Mouse (Mus musculus) hindbrain, embryonic 15.5 days (tissue): Measurements from ENCODE around the gene Zdhhc22. TPM values are rescaled to one million over a fixed set of nuclear protein-coding genes. Genes with fewer than 3 reads are reported as not detected.

Experiments used
- ATAC-seq: fragments of 200-750 bp; cut with Nextera tagmentation; 2 replicates; pipeline ENCODE4 v1.8.0; 2017; ENCODE audit warnings: low read depth, moderate number of reproducible peaks, moderate TSS enrichment; ENCODE audit not compliant: low FRiP score
- H3K27ac ChIP-seq: fragments of 300-500 bp; sonication (generic); replicated peaks from 2 replicates; pipeline ENCODE4 v1.5.1; 2015; ENCODE audit warnings: mild to moderate bottlenecking, inconsistent platforms
- H3K27me3 ChIP-seq: fragments of 300-500 bp; sonication (generic); 2 replicates; pipeline ENCODE4 v1.6.1; 2015; ENCODE audit warnings: control low read depth, inconsistent platforms
- H3K36me3 ChIP-seq: fragments of 300-500 bp; sonication (generic); 2 replicates; pipeline ENCODE4 v1.6.1; 2015; ENCODE audit warnings: control low read depth, inconsistent platforms
- H3K4me1 ChIP-seq: fragments of 300-500 bp; sonication (generic); replicated peaks from 2 replicates; pipeline ENCODE4 v1.6.1; 2015; ENCODE audit warnings: control low read depth, inconsistent platforms
- H3K4me2 ChIP-seq: fragments of 300-500 bp; sonication (generic); 2 replicates; pipeline ENCODE4 v1.6.1; 2015; ENCODE audit warnings: moderate library complexity, mild to moderate bottlenecking, inconsistent platforms
- H3K4me3 ChIP-seq: fragments of 300-500 bp; sonication (generic); 2 replicates; pipeline ENCODE4 v1.5.1; 2015; ENCODE audit warnings: mild to moderate bottlenecking, inconsistent platforms
- H3K9ac ChIP-seq: fragments of 300-500 bp; sonication (generic); 2 replicates; pipeline ENCODE4 v1.6.1; 2015; ENCODE audit warnings: inconsistent platforms
- H3K9me3 ChIP-seq: fragments of 300-500 bp; sonication (generic); 2 replicates; pipeline ENCODE4 v1.6.1; 2016; ENCODE audit warnings: control low read depth, inconsistent platforms
- WGBS: fragments of 180-500 bp; shearing (Covaris S2); methylation state at CpG from one replicate; pipeline ENCODE4 v1.1.7; 2015; 5-methylcytosine and 5-hydroxymethylcytosine counted together
- polyA plus RNA-seq: library from polyadenylated mRNA; unstranded; fragments of >200 nt; fragmentation: Nextera tagmentation; extraction: Ambion mirVana; gene quantifications from 2 replicates; pipeline ENCODE4 v1.2.1, GENCODE M21; 2015

Gene Zdhhc22
- polyA plus RNA-seq, 1 experiment from 2014 or later: 22.0 TPM

- peak overlapping the region; percentile 88 for H3K4me2 ChIP-seq
- peak overlapping the region; percentile 69 for H3K4me3 ChIP-seq
- H3K9ac ChIP-seq: peak overlapping the region; percentile 72
- 0 out of 2 replicates have a peak, but pooled peaks have one; percentile 6 for ATAC-seq
- H3K36me3 ChIP-seq: no peaks in the 10 kb centered on the region
- H3K9me3 ChIP-seq: no peaks in the 10 kb centered on the region
- peaks cover 17% of the 10 kb centered on the region; the same call in 1 of the 2 replicates for H3K27me3 ChIP-seq
- WGBS: 44% methylated on average over 2 of the region's 2 CpGs
- peaks cover 42% of the 10 kb centered on the region for H3K4me1 ChIP-seq
- H3K27ac ChIP-seq: peak overlapping the region; percentile 65; the same call in 1 of the 2 replicates
Observed at GRCm38 (mm10) chr12:86990755-86991110, 503 bp upstream of the Zdhhc22 start.

GRCm38 (mm10) chr12:86989378-86989777 is 852 bp downstream of the Zdhhc22 start:
- Histone ChIP-seq H3K4me1 (peaks cover 44% of the 10 kb centered on the region), H3K4me2 (peak overlapping the region; percentile 88), H3K4me3 (peak overlapping the region; percentile 69), H3K36me3 (no peaks in the 10 kb centered on the region), H3K9ac (peak overlapping the region; percentile 72), H3K9me3 (no peaks in the 10 kb centered on the region), H3K27me3 (peaks cover 20% of the 10 kb centered on the region), H3K27ac (0 out of 2 replicates have a peak overlapping the region, but pooled peaks have one; percentile 65)
- peak; percentile 15; the same call in 1 of the 2 replicates for ATAC-seq
- WGBS: 6% methylated on average over 15 of the region's 15 CpGs

- no peak for ATAC-seq
- Histone ChIP-seq H3K27me3 (peaks cover 27% of the 10 kb centered on the region), H3K4me2 (peak overlapping the region; percentile 88)
Observed at GRCm38 (mm10) chr12:86988227-86988626, 2.0 kb downstream of the Zdhhc22 start.

GRCm38 (mm10) chr12:86986562-86986961 is 3.7 kb downstream of the Zdhhc22 start:
- no peak overlapping the region for H3K4me2 ChIP-seq
- ATAC-seq: no peak
- H3K4me3 ChIP-seq: no peak overlapping the region
- H3K9ac ChIP-seq: no peak overlapping the region
- H3K4me1 ChIP-seq: peaks cover 44% of the 10 kb centered on the region
- no peak overlapping the region for H3K27ac ChIP-seq
- H3K9me3 ChIP-seq: no peaks in the 10 kb centered on the region
- no peaks in the 10 kb centered on the region for H3K36me3 ChIP-seq
- 80% methylated on average over 4 of the region's 4 CpGs for WGBS
- peaks cover 30% of the 10 kb centered on the region for H3K27me3 ChIP-seq

More at GRCm38 (mm10) chr12:86988227-86988626, 2.0 kb downstream of the Zdhhc22 start:
- no peak overlapping the region for H3K9ac ChIP-seq
- no peak overlapping the region for H3K4me3 ChIP-seq
- 56% methylated on average over 16 of the region's 16 CpGs for WGBS
- H3K36me3 ChIP-seq: no peaks in the 10 kb centered on the region
- no peaks in the 10 kb centered on the region for H3K9me3 ChIP-seq
- H3K27ac ChIP-seq: no peak overlapping the region
- peaks cover 52% of the 10 kb centered on the region for H3K4me1 ChIP-seq

GRCm38 (mm10) chr12:86984194-86984555 is 6.1 kb downstream of the Zdhhc22 start:
- no peak for ATAC-seq
- H3K9ac ChIP-seq: no peak overlapping the region; the same call in 1 of the 2 replicates
- peaks cover 31% of the 10 kb centered on the region for H3K27me3 ChIP-seq
- no peak overlapping the region for H3K27ac ChIP-seq
- H3K36me3 ChIP-seq: no peaks in the 10 kb centered on the region
- no peaks in the 10 kb centered on the region for H3K9me3 ChIP-seq
- peak overlapping the region; percentile 46 for H3K4me2 ChIP-seq
- 4% methylated on average over 6 of the region's 6 CpGs for WGBS
- H3K4me3 ChIP-seq: no peak overlapping the region
- H3K4me1 ChIP-seq: peaks cover 22% of the 10 kb centered on the region

GRCm38 (mm10) chr12:86983470-86984193 is 6.6 kb downstream of the Zdhhc22 start:
- Histone ChIP-seq H3K36me3 (no peaks in the 10 kb centered on the region), H3K9ac (peak overlapping the region; percentile 6), H3K4me3 (peak overlapping the region; percentile 13; the same call in 1 of the 2 replicates), H3K4me2 (peak overlapping the region; percentile 46), H3K27ac (no peak overlapping the region), H3K4me1 (peaks cover 16% of the 10 kb centered on the region), H3K9me3 (no peaks in the 10 kb centered on the region), H3K27me3 (peaks cover 26% of the 10 kb centered on the region)
- peak; percentile 65; the same call in 1 of the 2 replicates for ATAC-seq
- WGBS: 3% methylated on average over 28 of the region's 28 CpGs

- Histone ChIP-seq H3K27ac (no peak overlapping the region), H3K9me3 (no peaks in the 10 kb centered on the region), H3K4me2 (no peak overlapping the region), H3K4me1 (peaks cover 31% of the 10 kb centered on the region), H3K27me3 (peaks cover 18% of the 10 kb centered on the region; the same call in 1 of the 2 replicates), H3K4me3 (no peak overlapping the region), H3K9ac (no peak overlapping the region), H3K36me3 (no peaks in the 10 kb centered on the region)
- ATAC-seq: no peak
- 28% methylated on average over 9 of the region's 9 CpGs for WGBS
Observed at GRCm38 (mm10) chr12:86981180-86981579, 9.1 kb downstream of the Zdhhc22 start.

- Histone ChIP-seq H3K9me3 (no peaks in the 10 kb centered on the region), H3K36me3 (no peaks in the 10 kb centered on the region), H3K27me3 (0 out of 2 replicates have a peak, but pooled peaks cover 5% of the 10 kb centered on the region), H3K4me2 (peak overlapping the region; percentile 32), H3K4me1 (peaks cover 48% of the 10 kb centered on the region), H3K27ac (0 out of 2 replicates have a peak overlapping the region, but pooled peaks have one; percentile 3), H3K4me3 (no peak overlapping the region), H3K9ac (no peak overlapping the region)
- WGBS: 11% methylated on average over 15 of the region's 15 CpGs
- ATAC-seq: no peak
Observed at GRCm38 (mm10) chr12:86977833-86978232, 12.4 kb downstream of the Zdhhc22 start.

GRCm38 (mm10) chr12:86976511-86977168 is 13.6 kb downstream of the Zdhhc22 start:
- Histone ChIP-seq H3K4me3 (no peak overlapping the region), H3K36me3 (no peaks in the 10 kb centered on the region), H3K4me2 (no peak overlapping the region), H3K4me1 (peaks cover 50% of the 10 kb centered on the region), H3K27me3 (0 out of 2 replicates have a peak, but pooled peaks cover 5% of the 10 kb centered on the region), H3K9ac (no peak overlapping the region), H3K9me3 (no peaks in the 10 kb centered on the region), H3K27ac (no peak overlapping the region)
- 67% methylated on average over 6 of the region's 6 CpGs for WGBS
- no peak for ATAC-seq

GRCm38 (mm10) chr12:86975761-86976160 is 14.5 kb downstream of the Zdhhc22 start:
- 57% methylated on average over 10 of the region's 10 CpGs for WGBS
- no peaks in the 10 kb centered on the region for H3K9me3 ChIP-seq
- H3K27me3 ChIP-seq: 0 out of 2 replicates have a peak, but pooled peaks cover 5% of the 10 kb centered on the region
- H3K4me1 ChIP-seq: peaks cover 50% of the 10 kb centered on the region
- no peak overlapping the region for H3K4me2 ChIP-seq
- no peak overlapping the region for H3K9ac ChIP-seq
- H3K4me3 ChIP-seq: no peak overlapping the region
- no peaks in the 10 kb centered on the region for H3K36me3 ChIP-seq
- ATAC-seq: no peak
- H3K27ac ChIP-seq: peak overlapping the region; percentile 80; the same call in 1 of the 2 replicates

GRCm38 (mm10) chr12:86974387-86975288 is 15.6 kb downstream of the Zdhhc22 start:
- Histone ChIP-seq H3K4me1 (peaks cover 50% of the 10 kb centered on the region), H3K27me3 (0 out of 2 replicates have a peak, but pooled peaks cover 1% of the 10 kb centered on the region), H3K9ac (peak overlapping the region; percentile 30), H3K4me3 (peak overlapping the region; percentile 31), H3K9me3 (no peaks in the 10 kb centered on the region), H3K36me3 (no peaks in the 10 kb centered on the region), H3K4me2 (peak overlapping the region; percentile 57), H3K27ac (peak overlapping the region; percentile 80)
- ATAC-seq: peak; percentile 76
- 4% methylated on average over 40 of the region's 40 CpGs for WGBS
